Mouse (Mus musculus) neural tube, embryonic 15.5 days (tissue): ENCODE data around the gene B3gnt2. TPM values are rescaled to one million over a fixed set of nuclear protein-coding genes. Genes with fewer than 3 reads are reported as not detected.

Experiments used
- ATAC-seq: fragments of 200-750 bp; cut with Nextera tagmentation; 2 replicates; pipeline ENCODE4 v1.8.0; 2017; ENCODE audit warnings: mild to moderate bottlenecking, moderate TSS enrichment, moderate library complexity; ENCODE audit not compliant: low FRiP score
- H3K27ac ChIP-seq: fragments of 300-500 bp; sonication (generic); replicated peaks from 2 replicates; pipeline ENCODE4 v1.5.1; 2015; ENCODE audit warnings: mild to moderate bottlenecking, inconsistent platforms
- H3K27me3 ChIP-seq: fragments of 300-500 bp; sonication (generic); replicated peaks from 2 replicates; pipeline ENCODE4 v1.6.1; 2015; ENCODE audit warnings: inconsistent platforms
- H3K36me3 ChIP-seq: fragments of 300-500 bp; sonication (generic); 2 replicates; pipeline ENCODE4 v1.6.1; 2015; ENCODE audit warnings: inconsistent platforms
- H3K4me1 ChIP-seq: fragments of 300-500 bp; sonication (generic); 2 replicates; pipeline ENCODE4 v1.6.1; 2015; ENCODE audit warnings: inconsistent platforms
- H3K4me2 ChIP-seq: fragments of 300-500 bp; sonication (generic); 2 replicates; pipeline ENCODE4 v1.6.1; 2015; ENCODE audit warnings: inconsistent platforms, mild to moderate bottlenecking, moderate library complexity
- H3K4me3 ChIP-seq: fragments of 300-500 bp; sonication (generic); replicated peaks from 2 replicates; pipeline ENCODE4 v1.5.1; 2015; ENCODE audit warnings: mild to moderate bottlenecking, inconsistent platforms
- H3K9ac ChIP-seq: fragments of 300-500 bp; sonication (generic); replicated peaks from 2 replicates; pipeline ENCODE4 v1.6.1; 2015; ENCODE audit warnings: mild to moderate bottlenecking, inconsistent platforms
- H3K9me3 ChIP-seq: fragments of 300-500 bp; sonication (generic); replicated peaks from 2 replicates; pipeline ENCODE4 v1.6.1; 2016; ENCODE audit warnings: inconsistent platforms
- WGBS: fragments of 180-500 bp; shearing (Covaris S2); methylation state at CpG from one replicate; pipeline ENCODE4 v1.1.7; 2015; ENCODE audit warnings: mixed read lengths; 5-methylcytosine and 5-hydroxymethylcytosine counted together
- polyA plus RNA-seq: library from polyadenylated mRNA; unstranded; fragments of >200 nt; fragmentation: Nextera tagmentation; extraction: Ambion mirVana; gene quantifications from 2 replicates; pipeline ENCODE4 v1.2.1, GENCODE M21; 2015

Gene B3gnt2
- polyA plus RNA-seq, 1 experiment from 2014 or later: 2.3 TPM

GRCm38 (mm10) chr11:22733936-22734335, 126.8 kb downstream of the B3gnt2 start:
- Histone ChIP-seq H3K27ac (no peak overlapping the region), H3K27me3 (no peaks in the 10 kb centered on the region), H3K4me3 (no peak overlapping the region), H3K4me2 (no peak overlapping the region), H3K9ac (no peak overlapping the region), H3K9me3 (no peaks in the 10 kb centered on the region; the same call in 1 of the 2 replicates), H3K4me1 (no peaks in the 10 kb centered on the region), H3K36me3 (no peaks in the 10 kb centered on the region)
- no peak for ATAC-seq
- WGBS: 93% methylated on average over 6 of the region's 6 CpGs

GRCm38 (mm10) chr11:22732907-22733306, 127.9 kb downstream of the B3gnt2 start:
- no peak overlapping the region for H3K4me3 ChIP-seq
- WGBS: 88% methylated on average over 4 of the region's 4 CpGs
- no peaks in the 10 kb centered on the region for H3K4me1 ChIP-seq
- no peak for ATAC-seq
- H3K27me3 ChIP-seq: no peaks in the 10 kb centered on the region
- H3K9me3 ChIP-seq: no peaks in the 10 kb centered on the region; the same call in 1 of the 2 replicates
- no peak overlapping the region for H3K27ac ChIP-seq
- no peak overlapping the region for H3K9ac ChIP-seq
- H3K4me2 ChIP-seq: no peak overlapping the region
- no peaks in the 10 kb centered on the region for H3K36me3 ChIP-seq

DNA sequence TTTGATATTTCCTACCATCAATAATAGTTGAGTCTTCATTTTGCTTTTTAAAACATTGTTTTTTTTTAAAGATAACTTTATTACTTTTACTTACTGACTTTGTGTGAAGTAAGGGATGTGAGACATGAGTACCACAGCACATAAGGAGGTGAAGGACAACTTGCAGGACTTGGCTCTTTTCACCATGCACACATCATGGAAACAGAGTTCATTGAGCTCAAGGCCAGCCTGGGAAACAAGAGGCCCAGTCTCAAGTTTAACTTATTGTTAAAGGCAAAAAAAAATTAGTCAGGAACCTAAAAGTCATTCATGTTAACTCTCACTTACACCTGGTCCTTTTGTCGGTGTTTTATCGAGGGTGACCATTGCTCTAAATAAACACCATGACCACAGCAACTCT, 137.7 kb downstream of the B3gnt2 start:
- Histone ChIP-seq H3K27ac (no peak overlapping the region), H3K4me3 (no peak overlapping the region), H3K4me2 (no peak overlapping the region), H3K36me3 (no peaks in the 10 kb centered on the region), H3K9ac (no peak overlapping the region), H3K9me3 (no peaks in the 10 kb centered on the region), H3K27me3 (no peaks in the 10 kb centered on the region), H3K4me1 (no peaks in the 10 kb centered on the region)
- ATAC-seq: no peak
- WGBS: 95% methylated on average over 2 of the region's 2 CpGs

DNA sequence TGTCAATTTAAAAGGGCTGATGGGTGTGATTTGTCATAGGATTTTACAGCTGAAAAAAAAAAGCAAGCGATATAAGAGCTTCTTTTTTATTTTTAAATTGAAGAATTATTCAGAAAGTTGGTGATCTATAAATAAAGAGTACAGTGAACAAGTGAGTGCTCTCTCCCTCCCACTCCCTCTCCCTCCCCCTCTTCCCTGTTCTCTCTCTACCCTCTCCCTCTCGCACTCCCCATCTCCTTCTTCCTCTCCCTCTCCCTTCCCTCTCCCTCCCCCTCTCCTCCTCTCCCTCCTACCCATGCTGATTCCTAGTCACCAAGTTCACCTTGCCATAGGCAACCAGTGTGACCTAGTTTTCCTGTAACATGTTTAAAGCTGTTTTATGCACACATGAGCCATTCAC, 140.7 kb downstream of the B3gnt2 start:
- WGBS: 73% methylated on average over 2 of the region's 2 CpGs
- no peak for ATAC-seq
- H3K4me2 ChIP-seq: no peak overlapping the region

DNA sequence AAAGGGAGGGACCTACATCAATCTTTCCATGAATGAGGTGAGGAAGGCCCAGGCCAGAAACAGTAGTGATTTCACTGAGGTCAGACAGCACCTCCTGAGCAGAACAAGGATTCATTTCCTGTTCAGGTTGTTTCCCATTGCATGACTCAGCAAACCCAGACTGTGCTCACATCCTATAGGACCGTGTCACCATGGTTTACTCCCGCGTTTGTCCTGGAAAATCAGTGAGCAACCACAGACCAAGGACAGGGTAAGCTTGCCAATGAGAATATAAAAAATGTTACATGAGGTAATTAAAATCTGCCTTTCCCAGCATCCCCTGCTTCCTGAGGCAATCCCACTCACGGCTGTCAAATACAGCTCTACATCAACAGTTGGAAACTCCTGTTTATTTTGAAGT, 141.2 kb downstream of the B3gnt2 start:
- Histone ChIP-seq H3K9ac (no peak overlapping the region), H3K36me3 (no peaks in the 10 kb centered on the region), H3K4me3 (no peak overlapping the region), H3K4me1 (no peaks in the 10 kb centered on the region), H3K27me3 (no peaks in the 10 kb centered on the region), H3K27ac (no peak overlapping the region), H3K4me2 (no peak overlapping the region), H3K9me3 (no peaks in the 10 kb centered on the region)
- WGBS: 77% methylated on average over 4 of the region's 4 CpGs
- ATAC-seq: 0 out of 2 replicates have a peak, but pooled peaks have one; percentile 55

More for the DNA sequence above, 140.7 kb downstream of the B3gnt2 start:
- Histone ChIP-seq H3K4me3 (no peak overlapping the region), H3K27me3 (no peaks in the 10 kb centered on the region), H3K27ac (no peak overlapping the region), H3K4me1 (no peaks in the 10 kb centered on the region), H3K9me3 (no peaks in the 10 kb centered on the region), H3K36me3 (no peaks in the 10 kb centered on the region), H3K9ac (no peak overlapping the region)

GRCm38 (mm10) chr11:22718036-22718435, 142.7 kb downstream of the B3gnt2 start:
- Histone ChIP-seq H3K4me2 (no peak overlapping the region), H3K27ac (no peak overlapping the region), H3K9ac (no peak overlapping the region), H3K36me3 (no peaks in the 10 kb centered on the region), H3K4me3 (no peak overlapping the region), H3K4me1 (no peaks in the 10 kb centered on the region), H3K9me3 (no peaks in the 10 kb centered on the region), H3K27me3 (no peaks in the 10 kb centered on the region)
- no peak for ATAC-seq
- WGBS: 96% methylated on average over 7 of the region's 7 CpGs

DNA sequence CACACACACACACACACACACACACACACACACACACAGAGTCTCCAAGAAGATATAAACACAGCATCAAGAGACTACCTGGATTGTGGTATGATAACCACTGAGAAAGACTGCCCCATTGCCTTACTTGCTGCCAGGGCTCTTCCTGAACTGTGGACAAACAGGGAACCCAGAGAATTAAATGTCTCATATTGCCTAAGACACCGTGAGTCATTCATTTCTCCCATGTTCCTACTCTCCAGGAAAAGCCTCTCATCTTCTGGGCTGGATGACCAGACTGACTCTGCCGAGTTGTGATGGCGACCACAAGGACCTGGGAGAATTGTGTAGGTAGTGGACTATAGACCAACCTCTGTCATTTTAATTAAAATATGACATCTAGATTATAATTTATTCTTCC, 149.4 kb downstream of the B3gnt2 start:
- H3K27me3 ChIP-seq: no peaks in the 10 kb centered on the region
- no peak overlapping the region for H3K4me2 ChIP-seq
- 89% methylated on average over 3 of the region's 3 CpGs for WGBS
- no peak overlapping the region for H3K4me3 ChIP-seq
- no peak overlapping the region for H3K9ac ChIP-seq
- H3K36me3 ChIP-seq: no peaks in the 10 kb centered on the region
- H3K27ac ChIP-seq: no peak overlapping the region
- no peak for ATAC-seq
- no peaks in the 10 kb centered on the region for H3K9me3 ChIP-seq
- H3K4me1 ChIP-seq: no peaks in the 10 kb centered on the region

- peak; percentile 94 for ATAC-seq
- Histone ChIP-seq H3K4me1 (no peaks in the 10 kb centered on the region), H3K4me2 (no peak overlapping the region), H3K9me3 (no peaks in the 10 kb centered on the region), H3K36me3 (no peaks in the 10 kb centered on the region), H3K9ac (no peak overlapping the region), H3K4me3 (no peak overlapping the region), H3K27ac (no peak overlapping the region), H3K27me3 (no peaks in the 10 kb centered on the region)
- 97% methylated on average over 2 of the region's 2 CpGs for WGBS
Observed at GRCm38 (mm10) chr11:22710596-22710995, 150.2 kb downstream of the B3gnt2 start.

Other genes starting within 250 kb of the B3gnt2 start
- gene Zrsr1, start 111.0 kb upstream of the B3gnt2 start, polyA plus RNA-seq: 9.5 and 9.7 TPM in 2 replicates
- gene Gm28048, start 121.1 kb upstream of the B3gnt2 start, polyA plus RNA-seq: 4.3 and 8.4 TPM in 2 replicates
- gene Commd1, start 121.4 kb upstream of the B3gnt2 start, polyA plus RNA-seq: 243 and 255 TPM in 2 replicates
- gene Cct4, start 129.6 kb upstream of the B3gnt2 start, polyA plus RNA-seq: 261 and 275 TPM in 2 replicates
- 3.2 and 5.3 TPM in 2 replicates for gene Fam161a, start 146.6 kb upstream of the B3gnt2 start, polyA plus RNA-seq